Mouse (Mus musculus) cerebellum, postnatal 10 days (tissue): ENCODE results near the gene Tymp.

ENCODE experiments used
- DNase-seq, 2 experiments: peaks; one replicate each; pipeline ENCODE4 v3.0.0; 2021; ENCODE audit warnings: mixed read lengths in 2 of 2

The Tymp gene

GRCm38 (mm10) chr15:89373762-89374248 lies 3.0 kb downstream of the Tymp start, which contains the start of gene Sco2:
TSS of gene Sco2 (minus strand) at chr15:89373846.
- DNase-seq: peak; percentile 99 to 100

- peak; percentile 89 for DNase-seq
Observed at GRCm38 (mm10) chr15:89373027-89373761, 3.6 kb downstream of the Tymp start.

GRCm38 (mm10) chr15:89372536-89372935 lies 4.3 kb downstream of the Tymp start:
- DNase-seq: peak in 1 of 2 experiments; percentile 44

GRCm38 (mm10) chr15:89372068-89372467 lies 4.8 kb downstream of the Tymp start:
- DNase-seq: no peak

- peak; percentile 92 to 93 for DNase-seq
Observed at GRCm38 (mm10) chr15:89365141-89365551, 11.7 kb downstream of the Tymp start.

- DNase-seq: no peak
Observed at GRCm38 (mm10) chr15:89363051-89363450, 13.8 kb downstream of the Tymp start.

- no peak for DNase-seq
Observed at GRCm38 (mm10) chr15:89358784-89359183, 18.1 kb downstream of the Tymp start.

GRCm38 (mm10) chr15:89356372-89356771 lies 20.5 kb downstream of the Tymp start:
- peak; percentile 90 for DNase-seq

GRCm38 (mm10) chr15:89355241-89356187 lies 21.3 kb downstream of the Tymp start, which contains the start of the genes Lmf2 and Ncaph2:
TSS of gene Lmf2 (minus strand) at chr15:89355659.
TSS of gene Ncaph2 (plus strand) at chr15:89355719.
- peak; percentile 98 for DNase-seq

- no peak for DNase-seq
Observed at GRCm38 (mm10) chr15:89354455-89354854, 22.4 kb downstream of the Tymp start.

- DNase-seq: no peak
Observed at GRCm38 (mm10) chr15:89353837-89354236, 23.0 kb downstream of the Tymp start.

GRCm38 (mm10) chr15:89352795-89353194 lies 24.0 kb downstream of the Tymp start:
- no peak for DNase-seq

GRCm38 (mm10) chr15:89352054-89352453 lies 24.8 kb downstream of the Tymp start:
- DNase-seq: no peak

- no peak for DNase-seq
Observed at GRCm38 (mm10) chr15:89351302-89351701, 25.5 kb downstream of the Tymp start.

- DNase-seq: no peak
Observed at GRCm38 (mm10) chr15:89350447-89350846, 26.4 kb downstream of the Tymp start.

GRCm38 (mm10) chr15:89343325-89343724 lies 33.5 kb downstream of the Tymp start:
- DNase-seq: no peak

- DNase-seq: no peak
Observed at GRCm38 (mm10) chr15:89341678-89342077, 35.2 kb downstream of the Tymp start.

GRCm38 (mm10) chr15:89340136-89340535 lies 36.7 kb downstream of the Tymp start:
- no peak for DNase-seq

- no peak for DNase-seq
Observed at GRCm38 (mm10) chr15:89339696-89340095, 37.1 kb downstream of the Tymp start.

GRCm38 (mm10) chr15:89336422-89336821 lies 40.4 kb downstream of the Tymp start:
- no peak for DNase-seq

- no peak for DNase-seq
Observed at GRCm38 (mm10) chr15:89334774-89335537, 41.9 kb downstream of the Tymp start.

GRCm38 (mm10) chr15:89334271-89334670 lies 42.6 kb downstream of the Tymp start, which contains the start of gene Miox:
TSS of gene Miox (plus strand) at chr15:89334398.
- DNase-seq: no peak
